Mouse (Mus musculus) hematopoietic stem cell, adult 5-6 weeks (primary cell): ENCODE measurements around the gene Gm9117. TPM values are rescaled to one million over a fixed set of nuclear protein-coding genes. Genes with fewer than 3 reads are reported as not detected.
"Not testable (repeated sequence)": the region's sequence is repeated elsewhere in the genome, so short reads cannot be mapped to it uniquely, and the experiment has no call there.

Source experiments
- ATAC-seq, 2 experiments: fragments of 125-278 bp in 1 of 2; replicated peaks in 1 of 2; 2 replicates each; pipeline ENCODE4 v1.8.0; 2016 to 2017; ENCODE audit warnings: inconsistent platforms in 2 of 2, mild to moderate bottlenecking in 2 of 2, moderate number of reproducible peaks in 2 of 2, low read depth in 1 of 2, moderate TSS enrichment in 1 of 2; ENCODE audit not compliant: low FRiP score in 2 of 2, poor library complexity in 2 of 2, severe bottlenecking in 2 of 2, insufficient read depth in 1 of 2, low TSS enrichment in 1 of 2
- total RNA-seq: library from RNA; stranded (forward); fragments of 172-1452, 232-1000 nt; gene quantifications from 2 replicates; pipeline ENCODE4 v1.2.3, GENCODE M21; 2017

Gene Gm9117
- not detected in 2 replicates for total RNA-seq

GRCm38 (mm10) chr3:93943443-93943842, at the start of gene Gm9117:
TSS of gene Gm9117 (minus strand) at chr3:93943543.
- ATAC-seq, result not testable (repeated sequence)

GRCm38 (mm10) chr3:93968938-93969337, 25.6 kb upstream of the Gm9117 start:
- not testable (repeated sequence) for ATAC-seq

DNA sequence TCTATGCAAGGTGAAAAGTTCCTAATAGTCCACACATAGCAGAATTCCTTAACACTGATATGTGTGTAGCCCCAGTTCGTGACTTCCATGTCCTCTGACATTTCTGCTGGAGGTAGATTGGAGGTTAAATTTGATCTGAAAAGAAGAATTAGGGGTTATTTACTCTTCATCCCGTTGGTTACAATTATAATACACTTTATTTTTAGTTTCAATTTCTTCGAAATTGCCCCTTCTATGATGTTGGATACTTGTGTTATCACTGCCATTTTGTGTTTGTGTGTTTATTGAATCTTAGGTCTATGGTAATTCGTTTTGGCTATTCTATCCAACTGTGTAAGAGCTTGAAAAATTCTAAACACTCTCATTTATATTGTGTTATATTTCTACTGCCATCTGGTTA, 17.9 kb upstream of the Gm9117 start, which contains the start of gene Tdpoz5:
TSS of gene Tdpoz5 (minus strand) at position 101 of the 400 bp plus-strand sequence.
- not testable (repeated sequence) for ATAC-seq

DNA sequence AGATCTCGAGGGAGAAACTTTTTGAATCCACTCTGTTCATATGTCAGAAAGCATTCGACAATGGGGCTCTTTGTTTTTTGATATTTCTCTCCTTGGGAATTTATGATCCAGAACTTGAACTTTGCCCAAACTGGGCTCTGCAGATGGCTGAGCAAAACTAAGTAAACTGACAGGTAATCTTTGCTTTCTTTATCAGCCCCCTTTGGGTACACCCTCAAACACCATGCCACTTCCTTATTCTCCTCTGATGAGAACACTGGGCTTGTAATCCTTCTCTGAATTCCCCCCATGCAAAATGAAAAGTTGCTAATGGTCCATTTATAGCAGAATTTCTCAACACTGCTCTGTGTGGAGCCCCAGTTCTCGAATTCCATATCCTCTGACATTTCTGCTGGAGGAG, 5.0 kb downstream of the Gm9117 start:
- not testable (repeated sequence) for ATAC-seq

Other genes starting within 250 kb of the Gm9117 start
- not detected in 2 replicates for gene Gm5773, start 170.5 kb downstream of the Gm9117 start, total RNA-seq
- gene Tdpoz4, start 147.1 kb downstream of the Gm9117 start, total RNA-seq, result not detected in 2 replicates
- gene Tdpoz3, start 117.5 kb downstream of the Gm9117 start, total RNA-seq, result not detected in 2 replicates
- not detected in 2 replicates for gene Tdpoz5, start 17.8 kb upstream of the Gm9117 start, total RNA-seq
- not detected in 2 replicates for gene Gm9125, start 111.3 kb upstream of the Gm9117 start, total RNA-seq
- gene Gm10697, start 129.1 kb upstream of the Gm9117 start, total RNA-seq, result not detected in 2 replicates
- gene Gm10696, start 234.7 kb upstream of the Gm9117 start, total RNA-seq, result not detected in 2 replicates